Mouse (Mus musculus): ENCODE data around the gene Ttll12. TPM values are rescaled to one million over a fixed set of nuclear protein-coding genes. Genes with fewer than 3 reads are reported as not detected.

Gene Ttll12
- polyA plus RNA-seq, 1 experiment from 2014 or later = 30.6 TPM

DNA sequence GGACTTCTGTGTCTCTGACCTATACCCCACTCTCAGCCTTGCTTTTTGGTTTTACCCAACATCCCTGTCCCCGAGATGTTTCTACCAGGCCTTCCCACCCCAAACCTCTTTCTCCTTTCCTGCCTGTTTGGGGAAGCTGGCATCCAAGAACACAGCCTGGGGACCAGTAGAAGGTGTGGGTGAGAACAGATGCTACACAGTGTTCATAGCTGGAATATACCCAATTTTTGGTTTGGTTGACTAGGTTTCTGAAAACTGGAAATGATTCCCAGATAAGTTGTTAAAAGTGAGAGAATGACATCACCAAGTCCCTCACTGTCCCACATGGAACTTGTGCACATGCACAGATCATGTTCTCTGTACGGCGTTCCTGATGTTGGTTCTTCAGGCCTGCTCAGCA is 20.3 kb upstream of the Ttll12 start:
- H3K9ac ChIP-seq = no peak overlapping the region
- H3K4me3 ChIP-seq (replicated peaks) = no peak overlapping the region
- no peak for ATAC-seq (ENCODE audit: insufficient read depth, low FRiP score, low read depth)
- no peaks in the 10 kb centered on the region for H3K9me3 ChIP-seq
- no peaks in the 10 kb centered on the region for H3K4me1 ChIP-seq
- H3K36me3 ChIP-seq = no peaks in the 10 kb centered on the region
- no peak overlapping the region for H3K4me2 ChIP-seq
- no peaks in the 10 kb centered on the region for H3K27me3 ChIP-seq (replicated peaks)
- no peak overlapping the region for H3K27ac ChIP-seq
- WGBS = 85% methylated on average over 3 of the region's 3 CpGs

DNA sequence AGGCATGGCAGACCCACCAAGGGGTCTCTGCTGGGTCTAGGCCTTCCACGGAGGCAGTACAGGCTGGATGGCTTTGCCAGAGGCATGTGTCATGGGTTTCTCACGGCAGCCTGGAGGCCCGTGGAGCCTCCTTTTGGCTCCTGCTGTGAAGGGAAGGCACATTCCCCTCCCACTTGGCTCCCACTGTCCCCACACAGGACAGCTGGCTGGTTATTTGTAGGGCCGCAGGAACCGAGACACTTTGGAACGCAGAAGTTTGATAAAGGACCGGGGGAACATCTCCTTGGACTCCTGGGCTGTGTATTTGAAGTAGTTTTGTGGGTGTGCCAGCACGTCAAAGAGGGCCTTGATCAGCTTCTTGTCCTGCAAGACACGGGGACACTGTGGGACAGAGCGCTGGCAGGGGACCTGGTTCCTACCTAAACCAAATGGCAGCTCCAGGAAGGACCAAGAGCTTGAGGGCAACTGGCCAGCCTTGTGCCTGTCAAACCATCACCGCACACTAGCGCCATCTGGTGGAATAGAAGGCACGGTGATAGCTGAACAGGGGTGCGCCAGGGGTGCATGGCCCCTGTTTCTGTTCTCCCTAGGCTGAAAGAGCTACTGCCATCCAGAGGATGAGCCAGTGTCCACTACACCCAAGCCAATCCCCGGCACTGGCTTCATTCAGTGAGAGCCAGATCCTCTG is 12.3 kb upstream of the Ttll12 start:
- Histone ChIP-seq H3K27ac (no peak overlapping the region), H3K36me3 (no peaks in the 10 kb centered on the region), H3K9ac (no peak overlapping the region), H3K4me3 (replicated peaks) (no peak overlapping the region), H3K27me3 (replicated peaks) (no peaks in the 10 kb centered on the region), H3K4me1 (peaks cover 4% of the 10 kb centered on the region; the same call in 1 of the 2 replicates), H3K4me2 (no peak overlapping the region), H3K9me3 (no peaks in the 10 kb centered on the region)
- no peak for ATAC-seq (ENCODE audit: insufficient read depth, low FRiP score, low read depth)
- 41% methylated on average over 15 of the region's 15 CpGs for WGBS

DNA sequence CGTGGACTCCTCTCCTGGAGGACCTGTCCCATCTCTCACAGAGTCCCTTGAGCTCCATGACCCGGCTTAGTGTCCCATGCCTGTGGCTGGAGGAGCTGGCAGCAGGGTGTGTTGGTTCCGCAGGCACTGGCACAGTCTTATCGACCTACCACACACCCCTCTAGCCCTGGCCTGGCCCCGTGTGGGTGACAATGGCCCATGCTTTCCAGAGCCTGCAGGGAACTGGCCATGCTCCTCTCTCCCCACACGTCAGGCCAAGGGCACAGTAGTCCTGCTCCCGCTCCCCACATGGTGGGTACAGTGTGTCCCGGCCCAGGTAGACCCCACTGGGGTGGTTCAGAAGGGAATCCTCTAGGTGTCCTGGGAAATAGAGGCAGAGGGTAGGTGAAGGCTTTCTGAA is 11.7 kb upstream of the Ttll12 start:
- peak; percentile 74; the same call in 1 of the 2 replicates for ATAC-seq (ENCODE audit: insufficient read depth, low FRiP score, low read depth)
- Histone ChIP-seq H3K27ac (no peak overlapping the region), H3K4me3 (replicated peaks) (no peak overlapping the region)

DNA sequence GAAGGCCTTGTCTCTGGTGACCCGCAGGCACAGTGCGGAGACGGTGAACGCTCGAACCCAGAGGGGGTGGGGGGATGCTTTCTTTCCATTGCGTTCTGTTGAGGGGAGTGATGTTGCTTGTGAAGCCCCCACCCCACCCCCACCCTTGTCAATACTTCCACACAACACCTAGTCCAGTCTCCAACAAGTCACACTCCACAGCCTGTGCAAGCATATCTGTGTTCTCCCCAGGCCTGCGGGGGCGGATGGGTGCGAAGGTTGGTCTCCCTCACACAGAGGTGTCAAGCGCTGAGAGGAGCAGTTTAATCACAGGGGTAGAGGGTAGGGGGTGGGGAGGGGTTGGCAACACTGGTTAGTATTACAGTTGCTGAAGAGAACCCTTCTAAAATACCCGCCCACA is 11.3 kb upstream of the Ttll12 start:
- Histone ChIP-seq H3K36me3 (no peaks in the 10 kb centered on the region), H3K27ac (no peak overlapping the region), H3K4me3 (replicated peaks) (no peak overlapping the region), H3K9me3 (no peaks in the 10 kb centered on the region), H3K9ac (no peak overlapping the region), H3K4me2 (no peak overlapping the region), H3K4me1 (peaks cover 4% of the 10 kb centered on the region; the same call in 1 of the 2 replicates), H3K27me3 (replicated peaks) (no peaks in the 10 kb centered on the region)
- 81% methylated on average over 11 of the region's 11 CpGs for WGBS
- no peak for ATAC-seq (ENCODE audit: insufficient read depth, low FRiP score, low read depth)

More for the DNA sequence above, 11.7 kb upstream of the Ttll12 start:
- H3K27me3 ChIP-seq (replicated peaks) = no peaks in the 10 kb centered on the region
- peaks cover 4% of the 10 kb centered on the region; the same call in 1 of the 2 replicates for H3K4me1 ChIP-seq
- H3K4me2 ChIP-seq = no peak overlapping the region
- no peaks in the 10 kb centered on the region for H3K9me3 ChIP-seq
- 83% methylated on average over 8 of the region's 8 CpGs for WGBS
- no peak overlapping the region for H3K9ac ChIP-seq
- H3K36me3 ChIP-seq = no peaks in the 10 kb centered on the region

DNA sequence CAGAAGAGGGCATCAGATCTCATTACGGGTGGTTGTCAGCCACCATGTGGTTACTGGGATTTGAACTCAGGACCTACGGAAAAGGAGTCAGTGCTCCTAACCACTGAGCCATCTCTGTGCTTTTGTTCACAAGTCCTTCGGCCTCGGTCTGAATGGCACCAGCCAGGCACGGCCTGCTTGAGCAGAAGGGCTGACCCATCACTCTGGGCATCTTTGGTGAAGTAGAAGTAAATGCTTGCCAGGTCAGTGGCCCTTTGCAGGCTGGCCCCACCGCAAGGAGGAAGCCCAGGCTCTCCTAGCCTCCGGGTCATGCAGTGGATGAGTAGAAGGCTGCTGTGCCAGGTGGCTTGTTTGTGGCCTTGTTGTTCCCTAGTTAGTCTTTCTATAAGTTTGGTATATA is 8.5 kb upstream of the Ttll12 start:
- H3K9ac ChIP-seq = no peak overlapping the region
- H3K36me3 ChIP-seq = no peaks in the 10 kb centered on the region
- H3K27ac ChIP-seq = no peak overlapping the region
- H3K4me2 ChIP-seq = no peak overlapping the region
- peaks cover 4% of the 10 kb centered on the region; the same call in 1 of the 2 replicates for H3K4me1 ChIP-seq
- no peaks in the 10 kb centered on the region for H3K9me3 ChIP-seq
- 97% methylated on average over 7 of the region's 7 CpGs for WGBS
- no peaks in the 10 kb centered on the region for H3K27me3 ChIP-seq (replicated peaks)
- no peak overlapping the region for H3K4me3 ChIP-seq (replicated peaks)
- ATAC-seq (ENCODE audit: insufficient read depth, low FRiP score, low read depth) = no peak

DNA sequence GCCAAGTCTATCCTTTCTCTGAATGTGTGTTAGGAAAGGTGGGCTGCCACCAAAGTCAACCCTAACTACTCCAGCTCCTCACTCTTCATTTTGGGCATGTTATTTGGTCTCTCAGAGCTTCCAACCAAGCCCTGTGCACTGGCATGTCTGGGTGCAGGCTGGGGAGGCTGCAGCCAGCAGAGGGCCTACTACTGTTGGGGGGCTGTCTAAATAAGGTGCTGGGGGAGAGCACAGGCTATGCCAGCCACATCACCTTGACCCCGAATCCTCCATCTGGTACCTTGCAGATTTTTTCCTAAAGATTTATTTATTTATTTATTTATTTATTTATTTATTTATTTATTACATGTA is 8.1 kb upstream of the Ttll12 start:
- no peak overlapping the region for H3K4me3 ChIP-seq (replicated peaks)
- H3K9me3 ChIP-seq = no peaks in the 10 kb centered on the region
- ATAC-seq (ENCODE audit: insufficient read depth, low FRiP score, low read depth) = no peak
- peaks cover 4% of the 10 kb centered on the region; the same call in 1 of the 2 replicates for H3K4me1 ChIP-seq
- H3K4me2 ChIP-seq = no peak overlapping the region
- no peaks in the 10 kb centered on the region for H3K36me3 ChIP-seq
- 89% methylated on average over 1 of the region's 1 CpGs for WGBS
- H3K27me3 ChIP-seq (replicated peaks) = no peaks in the 10 kb centered on the region
- 0 out of 2 replicates have a peak overlapping the region, but pooled peaks have one; percentile 12 for H3K27ac ChIP-seq
- no peak overlapping the region for H3K9ac ChIP-seq

DNA sequence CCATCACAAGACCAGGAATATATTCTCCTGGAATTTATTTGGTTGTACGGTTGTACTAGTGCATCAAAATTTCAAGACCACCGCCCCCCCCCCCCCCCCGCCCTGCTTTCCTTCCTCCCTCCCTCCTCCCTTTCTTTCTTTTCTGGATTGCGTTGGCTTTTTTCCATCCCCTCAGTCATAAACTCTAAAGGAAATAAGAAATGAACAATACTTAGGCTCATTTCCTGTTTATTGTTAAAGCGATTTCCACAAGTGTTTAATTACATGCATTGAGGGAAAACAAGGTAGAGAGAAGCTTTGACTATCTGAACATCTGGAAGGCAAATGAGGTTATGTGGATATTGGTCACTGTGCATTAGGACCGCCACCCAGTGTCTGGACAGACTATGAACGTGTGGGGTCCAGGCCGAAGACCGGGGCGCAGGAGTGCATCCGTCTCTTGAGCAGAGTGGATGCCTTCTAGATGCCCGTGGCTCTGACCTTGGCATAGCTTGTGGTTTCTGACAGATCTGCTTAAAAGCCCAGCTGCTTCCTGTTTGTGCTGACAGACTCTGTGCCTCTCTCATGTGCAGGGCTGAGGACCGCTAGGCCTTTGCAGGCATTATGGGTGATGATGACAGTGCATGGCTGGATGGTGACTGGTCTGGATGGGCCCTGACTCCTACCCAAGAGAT is 7.6 kb upstream of the Ttll12 start:
- H3K27ac ChIP-seq = 0 out of 2 replicates have a peak overlapping the region, but pooled peaks have one; percentile 12
- H3K9me3 ChIP-seq = no peaks in the 10 kb centered on the region
- H3K4me2 ChIP-seq = no peak overlapping the region
- H3K27me3 ChIP-seq (replicated peaks) = no peaks in the 10 kb centered on the region
- peaks cover 4% of the 10 kb centered on the region; the same call in 1 of the 2 replicates for H3K4me1 ChIP-seq
- no peaks in the 10 kb centered on the region for H3K36me3 ChIP-seq
- no peak overlapping the region for H3K4me3 ChIP-seq (replicated peaks)
- H3K9ac ChIP-seq = no peak overlapping the region
- ATAC-seq (ENCODE audit: insufficient read depth, low FRiP score, low read depth) = 0 out of 2 replicates have a peak, but pooled peaks have one; percentile 19
- WGBS = 61% methylated on average over 13 of the region's 13 CpGs

DNA sequence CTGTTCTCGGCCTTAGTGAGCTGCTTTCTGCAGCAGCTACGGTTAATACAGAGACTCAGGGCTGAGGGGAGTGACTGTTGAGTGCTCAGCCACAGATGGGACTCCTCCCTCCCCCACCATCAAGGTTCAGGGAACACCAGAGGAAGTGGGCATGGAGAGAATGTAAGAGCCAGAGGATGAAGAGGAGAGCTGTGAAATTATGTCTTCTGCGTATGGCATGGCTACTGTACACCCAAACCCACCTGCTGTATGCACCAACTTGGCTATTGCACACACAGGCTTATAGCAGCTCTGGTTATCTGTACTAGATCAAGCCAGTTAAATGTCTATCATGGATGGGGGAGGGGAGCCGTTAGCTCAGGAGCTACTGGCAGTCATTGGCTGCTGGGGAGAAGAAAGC is 6.2 kb upstream of the Ttll12 start:
- H3K9me3 ChIP-seq = no peaks in the 10 kb centered on the region
- H3K27me3 ChIP-seq (replicated peaks) = no peaks in the 10 kb centered on the region
- ATAC-seq (ENCODE audit: insufficient read depth, low FRiP score, low read depth) = no peak
- H3K4me3 ChIP-seq (replicated peaks) = no peak overlapping the region
- no peak overlapping the region for H3K9ac ChIP-seq
- no peak overlapping the region for H3K27ac ChIP-seq
- 64% methylated on average over 4 of the region's 4 CpGs for WGBS
- H3K36me3 ChIP-seq = no peaks in the 10 kb centered on the region
- H3K4me1 ChIP-seq = peaks cover 4% of the 10 kb centered on the region; the same call in 1 of the 2 replicates
- no peak overlapping the region for H3K4me2 ChIP-seq

DNA sequence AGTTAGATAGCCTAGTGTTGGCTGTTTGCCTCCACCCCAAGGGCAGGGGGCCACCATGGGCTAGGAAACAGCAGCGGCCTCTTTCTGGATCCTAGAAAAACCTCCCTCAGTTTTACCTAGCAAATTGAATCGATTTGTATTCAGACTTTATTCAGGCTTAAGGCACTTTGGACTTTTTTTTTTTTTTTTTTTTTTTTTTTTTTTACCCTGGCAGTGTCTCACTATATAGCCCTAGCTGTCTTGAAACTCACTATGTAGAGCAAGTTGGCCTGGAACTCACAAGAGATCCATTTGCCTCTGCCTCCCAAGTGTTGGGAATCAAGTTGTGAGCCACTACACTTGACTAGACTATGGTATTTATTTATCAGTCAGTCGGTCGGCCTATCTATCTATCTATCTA is 1.9 kb upstream of the Ttll12 start:
- Histone ChIP-seq H3K9me3 (no peaks in the 10 kb centered on the region), H3K4me1 (peaks cover 22% of the 10 kb centered on the region), H3K4me2 (no peak overlapping the region), H3K4me3 (replicated peaks) (no peak overlapping the region), H3K36me3 (no peaks in the 10 kb centered on the region), H3K27me3 (replicated peaks) (no peaks in the 10 kb centered on the region), H3K27ac (no peak overlapping the region), H3K9ac (no peak overlapping the region)
- no peak for ATAC-seq (ENCODE audit: insufficient read depth, low FRiP score, low read depth)
- 87% methylated on average over 4 of the region's 4 CpGs for WGBS

DNA sequence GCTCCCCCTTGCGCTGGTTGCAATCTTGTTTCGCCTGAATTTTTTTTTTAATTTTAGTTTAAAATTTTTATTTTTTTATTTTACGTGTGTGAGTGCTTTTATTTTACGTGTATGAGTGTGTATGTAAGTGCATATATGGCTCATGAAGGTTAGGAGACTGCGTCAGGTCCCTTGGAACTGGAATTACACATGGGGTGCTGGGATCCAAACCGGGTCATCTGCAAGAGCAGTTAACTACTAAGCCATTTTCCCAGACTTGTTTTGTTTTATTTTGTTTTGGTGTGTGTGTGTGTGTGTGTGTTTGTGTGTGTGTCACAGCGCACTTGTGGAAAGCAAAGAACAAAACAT is 381 bp upstream of the Ttll12 start:
- Histone ChIP-seq H3K27ac (no peak overlapping the region), H3K9ac (peak overlapping the region; percentile 27; the same call in 1 of the 2 replicates), H3K36me3 (no peaks in the 10 kb centered on the region), H3K4me2 (peak overlapping the region; percentile 88), H3K27me3 (replicated peaks) (no peaks in the 10 kb centered on the region), H3K4me1 (peaks cover 22% of the 10 kb centered on the region), H3K4me3 (replicated peaks) (peak overlapping the region; percentile 87), H3K9me3 (no peaks in the 10 kb centered on the region)
- ATAC-seq (ENCODE audit: insufficient read depth, low FRiP score, low read depth) = no peak
- WGBS = 29% methylated on average over 7 of the region's 7 CpGs

DNA sequence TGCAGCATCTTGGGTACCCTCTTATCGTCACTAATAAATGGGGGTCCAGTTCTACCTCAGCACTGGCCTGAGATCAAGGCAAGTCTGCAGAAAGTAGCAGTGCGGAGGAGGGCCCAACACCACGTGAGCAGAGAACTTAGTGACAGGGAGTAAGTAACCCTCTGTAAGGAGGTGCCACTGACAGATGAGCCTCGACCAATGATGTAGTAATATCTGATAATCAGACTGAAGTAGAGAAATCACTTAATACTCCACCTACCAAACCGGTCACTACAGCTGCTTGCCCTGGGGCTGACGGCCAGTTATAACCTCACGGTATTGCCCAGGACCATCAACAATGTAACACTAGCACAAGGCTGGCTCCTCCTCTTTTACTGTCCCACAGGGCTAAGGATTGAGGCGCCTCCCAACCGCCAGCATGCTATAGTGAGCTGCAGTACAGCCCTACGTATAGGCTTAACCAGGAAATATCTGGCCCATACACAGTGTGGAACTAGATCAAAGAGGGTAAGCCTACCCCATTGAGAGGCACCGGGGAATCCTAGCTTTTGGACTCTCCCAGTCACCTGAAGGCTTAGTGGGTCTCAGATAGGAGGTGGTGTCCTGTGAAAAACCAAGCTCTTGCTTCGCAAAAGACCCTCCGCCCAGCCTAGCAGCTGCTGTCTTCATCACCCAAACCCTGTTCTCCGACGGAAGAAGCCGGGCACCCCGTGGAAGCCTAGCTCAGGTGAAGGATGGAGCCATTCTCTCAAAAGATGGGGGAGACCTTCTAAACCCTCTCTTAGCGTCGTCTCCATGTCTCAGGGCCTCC is 1.1 kb downstream of the Ttll12 start:
- peak overlapping the region; percentile 78 for H3K27ac ChIP-seq
- H3K4me3 ChIP-seq (replicated peaks) = peak overlapping the region; percentile 87
- peak overlapping the region; percentile 88 for H3K4me2 ChIP-seq
- H3K9me3 ChIP-seq = no peaks in the 10 kb centered on the region
- H3K36me3 ChIP-seq = no peaks in the 10 kb centered on the region
- H3K9ac ChIP-seq = peak overlapping the region; percentile 83
- H3K4me1 ChIP-seq = peaks cover 22% of the 10 kb centered on the region
- ATAC-seq (ENCODE audit: insufficient read depth, low FRiP score, low read depth) = peak; percentile 68
- no peaks in the 10 kb centered on the region for H3K27me3 ChIP-seq (replicated peaks)
- WGBS = 9% methylated on average over 19 of the region's 19 CpGs

DNA sequence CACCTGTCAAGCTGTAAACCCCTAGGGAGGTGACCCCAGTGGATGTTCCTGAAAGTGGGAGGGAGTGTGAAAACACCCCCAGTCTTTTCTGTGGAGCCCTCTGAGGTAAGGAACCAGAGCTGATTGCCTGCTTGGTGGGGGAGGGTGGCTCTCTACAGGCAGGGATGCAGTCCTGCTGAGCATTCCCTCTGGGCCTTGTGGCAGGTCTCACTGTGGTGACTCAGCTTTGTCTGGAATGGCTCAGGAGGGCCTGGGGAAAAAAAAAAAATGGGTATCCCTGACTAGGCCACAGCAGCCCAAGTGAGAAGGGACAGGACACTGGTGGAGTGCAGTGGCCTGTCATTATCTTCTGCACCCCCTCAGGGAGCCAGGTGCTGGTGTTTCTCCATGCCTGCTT is 1.8 kb downstream of the Ttll12 start:
- ATAC-seq (ENCODE audit: insufficient read depth, low FRiP score, low read depth) = no peak
- H3K4me1 ChIP-seq = peaks cover 22% of the 10 kb centered on the region
- H3K9ac ChIP-seq = no peak overlapping the region
- 0 out of 2 replicates have a peak overlapping the region, but pooled peaks have one; percentile 87 for H3K4me3 ChIP-seq (replicated peaks)
- H3K36me3 ChIP-seq = no peaks in the 10 kb centered on the region
- no peaks in the 10 kb centered on the region for H3K27me3 ChIP-seq (replicated peaks)
- H3K4me2 ChIP-seq = peak overlapping the region; percentile 88
- H3K27ac ChIP-seq = peak overlapping the region; percentile 78
- H3K9me3 ChIP-seq = no peaks in the 10 kb centered on the region
